Mouse (Mus musculus) olfactory bulb, adult 2 months (tissue): ENCODE results near the gene Kctd7.

Source experiments
- CTCF ChIP-seq: fragments of 200-500 bp; IDR thresholded peaks from 2 replicates; pipeline ENCODE4 v1.5.1; 2012; ENCODE audit warnings: low read depth, mild to moderate bottlenecking, low read length, moderate library complexity; ENCODE audit not compliant: insufficient read depth
- POLR2A ChIP-seq: fragments of 200-500 bp; IDR thresholded peaks from 2 replicates; pipeline ENCODE4 v1.6.1; 2012; ENCODE audit warnings: mild to moderate bottlenecking, low read depth, low read length, moderate library complexity; ENCODE audit not compliant: insufficient read depth

- TF ChIP-seq CTCF (no peak), POLR2A (no peak)
These were observed 27.8 kb upstream of the Kctd7 start for GRCm38 (mm10) chr5:130116857-130117256.
